Mouse (Mus musculus) retina, postnatal 7 days (tissue): Measurements from ENCODE around the gene Tsnaxip1.

Experiments used
- DNase-seq: peaks from one replicate; pipeline ENCODE4 v3.0.0-alpha.2; 2012; ENCODE audit warnings: low read depth, low spot score

The Tsnaxip1 gene

DNA sequence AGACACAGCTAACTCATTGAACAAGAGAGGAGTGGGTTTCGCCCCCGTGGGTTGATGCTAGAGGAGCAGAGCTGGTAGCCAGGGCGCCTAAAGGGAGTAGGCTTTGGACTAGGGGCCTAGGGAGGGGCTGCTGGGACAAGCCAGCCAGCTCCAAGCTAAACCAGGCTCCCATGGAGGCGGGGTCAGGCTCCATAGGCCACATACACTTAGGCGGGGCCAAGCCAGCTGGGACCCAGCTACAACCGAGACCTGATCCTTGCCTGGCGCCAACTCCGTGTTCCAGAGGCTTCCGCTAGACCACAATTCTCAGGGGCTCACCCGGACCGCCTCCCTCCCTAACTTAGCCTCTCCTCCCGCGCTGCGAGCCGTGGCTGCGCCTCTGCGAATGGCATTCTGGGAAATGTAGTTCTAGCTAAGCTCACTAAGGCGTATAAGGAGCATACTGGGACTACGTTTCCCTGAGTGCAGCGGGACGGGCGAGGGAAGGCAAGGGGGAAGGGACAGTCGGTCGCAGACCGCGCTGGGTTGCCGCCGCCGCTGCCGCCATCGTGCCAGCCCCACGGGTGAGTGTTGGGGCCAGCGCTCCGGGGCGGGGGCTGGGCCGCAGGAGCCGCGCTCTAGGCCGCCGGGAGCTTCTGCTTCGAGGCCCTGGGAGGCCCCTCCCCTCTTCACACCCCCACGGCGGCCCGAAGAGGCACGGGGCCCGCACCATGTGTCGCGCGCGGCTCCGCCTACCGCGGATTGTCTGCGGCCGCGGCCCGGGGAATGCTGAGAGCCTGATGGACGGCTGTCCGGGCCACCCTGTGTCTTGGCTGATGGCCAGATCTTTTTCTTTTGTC, 32.8 kb downstream of the Tsnaxip1 start, which contains the start of gene Nutf2:
Gene Nutf2, plus strand, starts transcription at position 438 of the 839 bp plus-strand sequence.
- DNase-seq = peak; percentile 93

- no peak for DNase-seq
Observed at GRCm38 (mm10) chr8:105861951-105862350, 34.4 kb downstream of the Tsnaxip1 start.

GRCm38 (mm10) chr8:105866364-105867029, 39.0 kb downstream of the Tsnaxip1 start:
- DNase-seq = no peak

GRCm38 (mm10) chr8:105874301-105874700, 46.8 kb downstream of the Tsnaxip1 start:
- DNase-seq = no peak

GRCm38 (mm10) chr8:105880754-105881520, 53.4 kb downstream of the Tsnaxip1 start, which contains the start of gene Edc4:
Gene Edc4, plus strand, starts transcription at chr8:105880881.
- peak; percentile 73 for DNase-seq

GRCm38 (mm10) chr8:105889756-105890465, 62.4 kb downstream of the Tsnaxip1 start:
- no peak for DNase-seq

GRCm38 (mm10) chr8:105890870-105891269, 63.3 kb downstream of the Tsnaxip1 start:
- no peak for DNase-seq

DNA sequence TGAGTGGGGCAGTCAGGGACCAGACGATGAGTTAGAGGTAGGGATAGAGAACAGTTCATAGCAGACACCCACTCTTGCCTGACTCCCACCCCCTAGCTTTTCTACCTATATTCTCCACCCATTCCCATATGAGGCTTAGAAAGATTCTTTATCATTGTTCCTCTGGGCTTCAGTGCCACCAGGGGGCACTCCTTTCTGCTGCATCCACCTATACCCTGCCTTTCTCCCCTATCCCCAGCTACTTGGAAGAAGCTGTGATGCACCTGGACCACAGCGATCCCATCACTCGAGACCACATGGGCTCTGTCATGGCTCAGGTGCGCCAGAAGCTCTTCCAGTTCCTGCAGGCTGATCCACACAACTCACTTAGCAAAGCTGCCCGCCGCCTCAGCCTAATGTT, 64.9 kb downstream of the Tsnaxip1 start:
- DNase-seq = peak; percentile 33

GRCm38 (mm10) chr8:105893339-105893738, 65.8 kb downstream of the Tsnaxip1 start, which contains the start of gene Nrn1l:
Gene Nrn1l, plus strand, starts transcription at chr8:105893567.
- peak; percentile 60 for DNase-seq
